Mouse (Mus musculus) adrenal gland, postnatal 14 days (tissue): ENCODE measurements at regions not wholly inside any gene's neighbourhood (a gene's known extent, or its start where the extent isn't known, plus 50 kb on each side); places are given as distances from the start of the nearest gene placed in this dataset.
A peak's percentile ranks its signal among the peaks of the same experiment; 100 is the strongest.

Experiments used
- DNase-seq: peaks from one replicate; pipeline ENCODE4 v3.0.0; 2021; ENCODE audit warnings: mixed read lengths

- no peak for DNase-seq
Measured at GRCm38 (mm10) chr5:111789904-111790303, 56.2 kb downstream of the Gm26897 start.

GRCm38 (mm10) chr5:111790527-111790926 lies 56.8 kb downstream of the Gm26897 start:
- DNase-seq = peak; percentile 22

- no peak for DNase-seq
Measured at GRCm38 (mm10) chr5:111791089-111791561, 57.4 kb downstream of the Gm26897 start.

GRCm38 (mm10) chr5:111792746-111793145 lies 59.0 kb downstream of the Gm26897 start:
- peak; percentile 41 for DNase-seq

GRCm38 (mm10) chr5:111793178-111793577 lies 59.5 kb downstream of the Gm26897 start:
- DNase-seq = no peak

- DNase-seq = no peak
Measured at GRCm38 (mm10) chr5:111796889-111797288, 63.2 kb downstream of the Gm26897 start.

GRCm38 (mm10) chr5:111799700-111800311 lies 66.1 kb downstream of the Gm26897 start:
- DNase-seq = peak; percentile 88

GRCm38 (mm10) chr5:111800511-111800910 lies 66.8 kb downstream of the Gm26897 start:
- DNase-seq = no peak

- no peak for DNase-seq
Measured at GRCm38 (mm10) chr5:111801051-111801450, 67.3 kb downstream of the Gm26897 start.

GRCm38 (mm10) chr5:111804542-111804941 lies 70.8 kb downstream of the Gm26897 start:
- DNase-seq = no peak

GRCm38 (mm10) chr5:111805150-111805549 lies 71.4 kb downstream of the Gm26897 start:
- no peak for DNase-seq

GRCm38 (mm10) chr5:111805761-111806191 lies 72.1 kb downstream of the Gm26897 start:
- peak; percentile 24 for DNase-seq

- peak; percentile 27 for DNase-seq
Measured at GRCm38 (mm10) chr5:111810079-111810808, 76.5 kb downstream of the Gm26897 start.

GRCm38 (mm10) chr5:111812581-111812980 lies 78.9 kb downstream of the Gm26897 start:
- DNase-seq = no peak

GRCm38 (mm10) chr5:111813090-111813753 lies 79.5 kb downstream of the Gm26897 start:
- peak; percentile 31 for DNase-seq

- no peak for DNase-seq
Measured at GRCm38 (mm10) chr5:111814893-111815760, 81.4 kb downstream of the Gm26897 start.

GRCm38 (mm10) chr5:111820963-111821362 lies 87.2 kb downstream of the Gm26897 start:
- DNase-seq = no peak

- DNase-seq = no peak
Measured at GRCm38 (mm10) chr5:111822882-111823281, 89.2 kb downstream of the Gm26897 start.

- no peak for DNase-seq
Measured at GRCm38 (mm10) chr5:111823420-111823819, 89.7 kb downstream of the Gm26897 start.

GRCm38 (mm10) chr5:111823842-111824241 lies 90.1 kb downstream of the Gm26897 start:
- DNase-seq = no peak

GRCm38 (mm10) chr5:111824600-111825130 lies 90.9 kb downstream of the Gm26897 start:
- no peak for DNase-seq

GRCm38 (mm10) chr5:111829891-111830290 lies 96.2 kb downstream of the Gm26897 start:
- no peak for DNase-seq
